Mouse (Mus musculus) midbrain, embryonic 15.5 days (tissue): ENCODE measurements at regions not wholly inside any gene's neighbourhood (a gene's known extent, or its start where the extent isn't known, plus 50 kb on each side); places are given as distances from the start of the nearest gene placed in this dataset.
A peak's percentile ranks its signal among the peaks of the same experiment; 100 is the strongest.
"Not testable (repeated sequence)": the region's sequence is repeated elsewhere in the genome, so short reads cannot be mapped to it uniquely, and the experiment has no call there.

Experiments
- ATAC-seq: fragments of 200-750 bp; cut with Nextera tagmentation; replicated peaks from 2 replicates; pipeline ENCODE4 v1.8.0; 2017; ENCODE audit warnings: moderate TSS enrichment
- H3K27ac ChIP-seq: fragments of 300-500 bp; sonication (generic); 2 replicates; pipeline ENCODE4 v1.5.1; 2015; ENCODE audit warnings: mild to moderate bottlenecking, inconsistent platforms
- H3K27me3 ChIP-seq: fragments of 300-500 bp; sonication (generic); replicated peaks from 2 replicates; pipeline ENCODE4 v1.6.1; 2015; ENCODE audit warnings: inconsistent platforms
- H3K36me3 ChIP-seq: fragments of 300-500 bp; sonication (generic); replicated peaks from 2 replicates; pipeline ENCODE4 v1.6.1; 2015; ENCODE audit warnings: inconsistent platforms
- H3K4me1 ChIP-seq: fragments of 300-500 bp; sonication (generic); 2 replicates; pipeline ENCODE4 v1.6.1; 2015; ENCODE audit warnings: inconsistent platforms
- H3K4me2 ChIP-seq: fragments of 300-500 bp; sonication (generic); 2 replicates; pipeline ENCODE4 v1.6.1; 2015; ENCODE audit warnings: inconsistent platforms, mild to moderate bottlenecking, moderate library complexity
- H3K4me3 ChIP-seq: fragments of 300-500 bp; sonication (generic); 2 replicates; pipeline ENCODE4 v1.5.1; 2015; ENCODE audit warnings: mild to moderate bottlenecking, inconsistent platforms
- H3K9ac ChIP-seq: fragments of 300-500 bp; sonication (generic); 2 replicates; pipeline ENCODE4 v1.6.1; 2015; ENCODE audit warnings: mild to moderate bottlenecking, inconsistent platforms
- H3K9me3 ChIP-seq: fragments of 300-500 bp; sonication (generic); 2 replicates; pipeline ENCODE4 v1.6.1; 2016; ENCODE audit warnings: inconsistent platforms
- WGBS: fragments of 180-500 bp; shearing (Covaris S2); methylation state at CpG from one replicate; pipeline ENCODE4 v1.1.7; 2015; ENCODE audit warnings: mixed read lengths; 5-methylcytosine and 5-hydroxymethylcytosine counted together

- Histone ChIP-seq H3K9ac (no peak overlapping the region), H3K4me2 (no peak overlapping the region), H3K36me3 (no peaks in the 10 kb centered on the region), H3K27ac (no peak overlapping the region), H3K4me3 (no peak overlapping the region), H3K9me3 (no peaks in the 10 kb centered on the region), H3K4me1 (no peaks in the 10 kb centered on the region), H3K27me3 (no peaks in the 10 kb centered on the region)
- ATAC-seq = no peak
- WGBS = 65% methylated on average over 7 of the region's 7 CpGs
Observed at GRCm38 (mm10) chr4:6600766-6601367, 1638.0 kb downstream of the Car8 start.

- H3K36me3 ChIP-seq = no peaks in the 10 kb centered on the region
- H3K9ac ChIP-seq = no peak overlapping the region
- H3K4me1 ChIP-seq = no peaks in the 10 kb centered on the region
- no peak for ATAC-seq
- WGBS = 79% methylated on average over 1 of the region's 1 CpGs
- H3K4me3 ChIP-seq = no peak overlapping the region
- H3K27me3 ChIP-seq = no peaks in the 10 kb centered on the region
- no peak overlapping the region for H3K4me2 ChIP-seq
- no peak overlapping the region for H3K27ac ChIP-seq
- H3K9me3 ChIP-seq = no peaks in the 10 kb centered on the region
Observed at GRCm38 (mm10) chr4:6596321-6596720, 1642.5 kb downstream of the Car8 start.

GRCm38 (mm10) chr4:6592890-6593289 is 1646.0 kb downstream of the Car8 start:
- H3K27me3 ChIP-seq, H3K4me3 ChIP-seq, H3K4me1 ChIP-seq, ATAC-seq, H3K27ac ChIP-seq, H3K9ac ChIP-seq, H3K36me3 ChIP-seq, H3K4me2 ChIP-seq, H3K9me3 ChIP-seq: not testable (repeated sequence)
- 67% methylated on average over 3 of the region's 3 CpGs for WGBS

GRCm38 (mm10) chr4:6561604-6562357 is 1677.1 kb downstream of the Car8 start:
- no peaks in the 10 kb centered on the region for H3K9me3 ChIP-seq
- H3K36me3 ChIP-seq = no peaks in the 10 kb centered on the region
- no peak overlapping the region for H3K27ac ChIP-seq
- 40% methylated on average over 11 of the region's 11 CpGs for WGBS
- H3K4me2 ChIP-seq = no peak overlapping the region
- H3K27me3 ChIP-seq = no peaks in the 10 kb centered on the region
- no peak overlapping the region for H3K4me3 ChIP-seq
- H3K4me1 ChIP-seq = no peaks in the 10 kb centered on the region
- ATAC-seq = peak; percentile 85
- no peak overlapping the region for H3K9ac ChIP-seq

- H3K9ac ChIP-seq = no peak overlapping the region
- H3K27me3 ChIP-seq = no peaks in the 10 kb centered on the region
- no peak overlapping the region for H3K4me3 ChIP-seq
- no peaks in the 10 kb centered on the region for H3K9me3 ChIP-seq
- H3K36me3 ChIP-seq = no peaks in the 10 kb centered on the region
- no peak overlapping the region for H3K4me2 ChIP-seq
- no peaks in the 10 kb centered on the region for H3K4me1 ChIP-seq
- ATAC-seq = no peak
- 96% methylated on average over 5 of the region's 5 CpGs for WGBS
- H3K27ac ChIP-seq = no peak overlapping the region
Observed at GRCm38 (mm10) chr4:6539626-6540025, 1699.2 kb downstream of the Car8 start.

- 84% methylated on average over 1 of the region's 1 CpGs for WGBS
- Histone ChIP-seq H3K9me3 (no peaks in the 10 kb centered on the region), H3K4me2 (no peak overlapping the region), H3K4me1 (no peaks in the 10 kb centered on the region), H3K36me3 (no peaks in the 10 kb centered on the region), H3K27ac (no peak overlapping the region), H3K27me3 (no peaks in the 10 kb centered on the region), H3K9ac (no peak overlapping the region), H3K4me3 (no peak overlapping the region)
- no peak for ATAC-seq
Observed at GRCm38 (mm10) chr4:6532441-6532840, 1706.4 kb downstream of the Car8 start.

- WGBS = 89% methylated on average over 1 of the region's 1 CpGs
- H3K27me3 ChIP-seq = no peaks in the 10 kb centered on the region
Observed at GRCm38 (mm10) chr4:6517626-6518025, 1721.2 kb downstream of the Car8 start.

GRCm38 (mm10) chr4:6514823-6515222 is 1721.7 kb upstream of the Impad1 start:
- peak; percentile 71; the same call in 1 of the 2 replicates for ATAC-seq
- 20% methylated on average over 6 of the region's 6 CpGs for WGBS
- H3K4me3 ChIP-seq = no peak overlapping the region

More at GRCm38 (mm10) chr4:6517626-6518025, 1721.2 kb downstream of the Car8 start:
- Histone ChIP-seq H3K4me1 (no peaks in the 10 kb centered on the region), H3K9me3 (no peaks in the 10 kb centered on the region), H3K27ac (no peak overlapping the region), H3K4me3 (no peak overlapping the region), H3K36me3 (no peaks in the 10 kb centered on the region), H3K4me2 (no peak overlapping the region), H3K9ac (no peak overlapping the region)
- ATAC-seq = no peak

GRCm38 (mm10) chr4:6513635-6514034 is 1720.5 kb upstream of the Impad1 start:
- Histone ChIP-seq H3K4me2 (no peak overlapping the region), H3K36me3 (no peaks in the 10 kb centered on the region), H3K27ac (no peak overlapping the region), H3K4me3 (no peak overlapping the region), H3K9me3 (no peaks in the 10 kb centered on the region), H3K9ac (no peak overlapping the region), H3K27me3 (no peaks in the 10 kb centered on the region), H3K4me1 (no peaks in the 10 kb centered on the region)
- ATAC-seq = 0 out of 2 replicates have a peak, but pooled peaks have one; percentile 47
- 62% methylated on average over 3 of the region's 3 CpGs for WGBS

More at GRCm38 (mm10) chr4:6514823-6515222, 1721.7 kb upstream of the Impad1 start:
- H3K27me3 ChIP-seq = no peaks in the 10 kb centered on the region
- no peak overlapping the region for H3K27ac ChIP-seq
- H3K4me2 ChIP-seq = no peak overlapping the region
- no peaks in the 10 kb centered on the region for H3K36me3 ChIP-seq
- H3K9ac ChIP-seq = no peak overlapping the region
- no peaks in the 10 kb centered on the region for H3K4me1 ChIP-seq
- no peaks in the 10 kb centered on the region for H3K9me3 ChIP-seq

GRCm38 (mm10) chr4:6512749-6513364 is 1719.7 kb upstream of the Impad1 start:
- H3K27me3 ChIP-seq = no peaks in the 10 kb centered on the region
- H3K27ac ChIP-seq = no peak overlapping the region
- peak; percentile 93 for ATAC-seq
- 0 out of 2 replicates have a peak overlapping the region, but pooled peaks have one; percentile 11 for H3K4me3 ChIP-seq
- H3K36me3 ChIP-seq = no peaks in the 10 kb centered on the region
- no peak overlapping the region for H3K9ac ChIP-seq
- 17% methylated on average over 12 of the region's 12 CpGs for WGBS
- no peaks in the 10 kb centered on the region for H3K9me3 ChIP-seq
- H3K4me2 ChIP-seq = peak overlapping the region; percentile 39
- H3K4me1 ChIP-seq = no peaks in the 10 kb centered on the region

GRCm38 (mm10) chr4:6508091-6508490 is 1714.9 kb upstream of the Impad1 start:
- 96% methylated on average over 5 of the region's 5 CpGs for WGBS
- Histone ChIP-seq H3K36me3 (no peaks in the 10 kb centered on the region), H3K4me1 (no peaks in the 10 kb centered on the region), H3K27me3 (no peaks in the 10 kb centered on the region), H3K9ac (no peak overlapping the region), H3K9me3 (no peaks in the 10 kb centered on the region), H3K4me3 (no peak overlapping the region), H3K27ac (no peak overlapping the region), H3K4me2 (no peak overlapping the region)
- no peak for ATAC-seq
